Mouse (Mus musculus): ENCODE measurements around the gene Slc8a2. TPM values are rescaled to one million over a fixed set of nuclear protein-coding genes. Genes with fewer than 3 reads are reported as not detected.

The Slc8a2 gene
- polyA plus RNA-seq, 1 experiment from 2014 or later = 0.25 TPM

GRCm38 (mm10) chr7:16101726-16102475, 27.7 kb upstream of the Slc8a2 start:
- Histone ChIP-seq H3K4me2 (ENCODE audit: low read depth, low read length) (no peak overlapping the region), H3K4me1 (ENCODE audit: control insufficient read depth, insufficient read depth, low read length) (peaks cover 8% of the 10 kb centered on the region), H3K4me3 (replicated peaks; ENCODE audit: low read length) (no peak overlapping the region), H3K27me3 (ENCODE audit: control insufficient read depth, insufficient read depth, low read length) (no peaks in the 10 kb centered on the region), H3K36me3 (ENCODE audit: control insufficient read depth, insufficient read depth, low read length) (no peaks in the 10 kb centered on the region), H3K27ac (ENCODE audit: low read length) (no peak overlapping the region), H3K9ac (ENCODE audit: low read length) (peak overlapping the region; percentile 2; the same call in 1 of the 2 replicates), H3K9me3 (replicated peaks; ENCODE audit: control insufficient read depth, low read length) (no peaks in the 10 kb centered on the region)
- WGBS = 68% methylated on average over 15 of the region's 15 CpGs
- ATAC-seq (ENCODE audit: insufficient read depth, low FRiP score) = no peak

DNA sequence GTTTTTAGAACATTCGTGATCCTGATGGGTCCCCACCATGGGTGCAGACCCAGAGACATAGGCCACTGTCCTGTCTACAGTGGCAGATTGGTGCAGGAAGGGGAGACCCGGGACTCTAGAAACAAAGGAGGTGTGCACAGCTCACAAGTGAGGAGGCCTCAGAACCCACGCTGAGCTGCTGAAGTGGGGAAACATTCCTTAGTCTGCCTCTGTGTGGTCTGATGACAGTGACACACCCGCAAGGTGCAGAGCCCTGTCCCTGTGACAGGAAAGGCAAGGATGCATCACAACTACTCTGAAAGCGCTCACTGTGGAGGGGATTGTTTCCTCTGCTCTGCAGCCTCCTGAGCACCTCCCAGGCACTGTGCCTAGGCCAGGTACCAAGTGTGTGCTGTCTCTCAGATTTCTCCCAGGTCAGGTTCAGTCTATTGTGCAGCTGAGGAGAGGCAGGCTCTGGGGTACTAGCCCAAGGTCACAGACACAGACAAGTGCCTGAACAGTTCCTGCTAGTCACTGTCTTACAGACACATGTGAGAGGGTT, 26.9 kb upstream of the Slc8a2 start:
- H3K4me1 ChIP-seq (ENCODE audit: control insufficient read depth, insufficient read depth, low read length) = peaks cover 8% of the 10 kb centered on the region
- ATAC-seq (ENCODE audit: insufficient read depth, low FRiP score) = no peak
- WGBS = 80% methylated on average over 5 of the region's 5 CpGs
- H3K27me3 ChIP-seq (ENCODE audit: control insufficient read depth, insufficient read depth, low read length) = no peaks in the 10 kb centered on the region
- H3K27ac ChIP-seq (ENCODE audit: low read length) = no peak overlapping the region
- no peak overlapping the region for H3K4me2 ChIP-seq (ENCODE audit: low read depth, low read length)
- H3K4me3 ChIP-seq (replicated peaks; ENCODE audit: low read length) = no peak overlapping the region
- no peak overlapping the region for H3K9ac ChIP-seq (ENCODE audit: low read length)
- no peaks in the 10 kb centered on the region for H3K9me3 ChIP-seq (replicated peaks; ENCODE audit: control insufficient read depth, low read length)
- 0 out of 2 replicates have a peak, but pooled peaks cover 1% of the 10 kb centered on the region for H3K36me3 ChIP-seq (ENCODE audit: control insufficient read depth, insufficient read depth, low read length)

DNA sequence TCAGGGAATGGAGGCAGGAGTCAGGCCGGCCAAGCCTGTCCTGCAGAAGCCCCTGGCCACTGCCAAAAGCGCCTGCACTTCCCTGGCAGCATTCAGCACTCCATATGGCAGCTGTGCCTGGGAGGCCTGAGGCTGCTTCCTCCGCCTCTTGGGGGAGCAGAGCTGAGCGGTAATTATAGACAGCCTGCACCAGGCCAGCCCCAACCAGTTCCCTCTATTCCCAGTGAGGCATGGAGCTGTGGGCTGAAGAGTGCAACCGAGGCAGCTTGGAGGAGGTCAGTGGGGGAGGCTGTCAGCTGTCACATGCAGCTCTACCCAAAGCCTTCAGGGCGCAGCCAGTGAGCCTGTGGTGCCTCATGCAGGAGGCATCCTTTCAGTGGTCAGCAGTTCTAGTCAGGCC, 25.9 kb upstream of the Slc8a2 start:
- WGBS = 70% methylated on average over 6 of the region's 6 CpGs
- Histone ChIP-seq H3K4me1 (ENCODE audit: control insufficient read depth, insufficient read depth, low read length) (peaks cover 8% of the 10 kb centered on the region), H3K9me3 (replicated peaks; ENCODE audit: control insufficient read depth, low read length) (no peaks in the 10 kb centered on the region), H3K4me2 (ENCODE audit: low read depth, low read length) (no peak overlapping the region), H3K4me3 (replicated peaks; ENCODE audit: low read length) (no peak overlapping the region), H3K27me3 (ENCODE audit: control insufficient read depth, insufficient read depth, low read length) (no peaks in the 10 kb centered on the region), H3K9ac (ENCODE audit: low read length) (no peak overlapping the region), H3K27ac (ENCODE audit: low read length) (no peak overlapping the region), H3K36me3 (ENCODE audit: control insufficient read depth, insufficient read depth, low read length) (peaks cover 11% of the 10 kb centered on the region; the same call in 1 of the 2 replicates)
- ATAC-seq (ENCODE audit: insufficient read depth, low FRiP score) = no peak

- H3K4me1 ChIP-seq (ENCODE audit: control insufficient read depth, insufficient read depth, low read length) = peaks cover 1% of the 10 kb centered on the region; the same call in 1 of the 2 replicates
- 91% methylated on average over 7 of the region's 7 CpGs for WGBS
- peaks cover 13% of the 10 kb centered on the region; the same call in 1 of the 2 replicates for H3K36me3 ChIP-seq (ENCODE audit: control insufficient read depth, insufficient read depth, low read length)
- no peak for ATAC-seq (ENCODE audit: insufficient read depth, low FRiP score)
- no peak overlapping the region for H3K9ac ChIP-seq (ENCODE audit: low read length)
- H3K27me3 ChIP-seq (ENCODE audit: control insufficient read depth, insufficient read depth, low read length) = no peaks in the 10 kb centered on the region
- no peaks in the 10 kb centered on the region for H3K9me3 ChIP-seq (replicated peaks; ENCODE audit: control insufficient read depth, low read length)
- no peak overlapping the region for H3K4me2 ChIP-seq (ENCODE audit: low read depth, low read length)
- no peak overlapping the region for H3K4me3 ChIP-seq (replicated peaks; ENCODE audit: low read length)
- no peak overlapping the region for H3K27ac ChIP-seq (ENCODE audit: low read length)
These were observed 24.8 kb upstream of the Slc8a2 start for GRCm38 (mm10) chr7:16104611-16105388.

DNA sequence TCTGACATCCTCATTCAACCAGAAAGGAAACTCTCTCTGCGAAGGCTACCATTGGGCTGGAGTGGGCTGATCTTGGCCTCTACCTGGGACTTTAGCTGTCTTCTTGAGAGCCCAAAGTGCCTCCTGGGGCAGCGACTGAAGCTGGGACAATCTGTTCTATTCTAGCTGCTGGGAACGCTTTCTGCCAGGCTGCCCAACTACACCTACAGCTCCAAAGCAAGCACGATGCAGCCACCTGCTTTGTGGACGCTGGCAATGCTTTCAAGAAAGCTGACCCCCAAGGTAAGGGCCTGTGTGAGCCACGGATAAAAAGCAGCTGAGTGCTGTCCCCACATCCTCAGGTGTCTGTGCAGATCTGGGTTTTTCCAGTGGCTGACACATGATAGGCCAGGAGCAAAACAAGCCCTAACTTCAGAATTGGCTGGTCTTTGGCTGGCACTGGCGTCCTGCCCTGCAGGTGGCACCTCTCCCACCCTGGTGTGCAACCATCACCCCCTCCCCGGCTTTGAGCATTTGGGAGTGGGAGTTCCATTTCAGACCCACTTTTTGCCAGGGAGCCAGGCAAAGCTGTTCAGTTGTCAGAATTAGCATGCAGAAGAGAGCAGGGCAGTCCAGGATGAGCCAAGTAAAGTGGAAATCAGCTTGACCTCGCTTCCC, 20.6 kb upstream of the Slc8a2 start:
- no peaks in the 10 kb centered on the region for H3K4me1 ChIP-seq (ENCODE audit: control insufficient read depth, insufficient read depth, low read length)
- no peak overlapping the region for H3K4me2 ChIP-seq (ENCODE audit: low read depth, low read length)
- H3K27me3 ChIP-seq (ENCODE audit: control insufficient read depth, insufficient read depth, low read length) = no peaks in the 10 kb centered on the region
- no peak overlapping the region for H3K27ac ChIP-seq (ENCODE audit: low read length)
- H3K36me3 ChIP-seq (ENCODE audit: control insufficient read depth, insufficient read depth, low read length) = peaks cover 23% of the 10 kb centered on the region; the same call in 1 of the 2 replicates
- no peaks in the 10 kb centered on the region for H3K9me3 ChIP-seq (replicated peaks; ENCODE audit: control insufficient read depth, low read length)
- no peak overlapping the region for H3K4me3 ChIP-seq (replicated peaks; ENCODE audit: low read length)
- H3K9ac ChIP-seq (ENCODE audit: low read length) = no peak overlapping the region
- WGBS = 87% methylated on average over 9 of the region's 9 CpGs
- no peak for ATAC-seq (ENCODE audit: insufficient read depth, low FRiP score)

- ATAC-seq (ENCODE audit: insufficient read depth, low FRiP score) = no peak
- H3K27me3 ChIP-seq (ENCODE audit: control insufficient read depth, insufficient read depth, low read length) = no peaks in the 10 kb centered on the region
- H3K9ac ChIP-seq (ENCODE audit: low read length) = no peak overlapping the region
- no peak overlapping the region for H3K27ac ChIP-seq (ENCODE audit: low read length)
- H3K9me3 ChIP-seq (replicated peaks; ENCODE audit: control insufficient read depth, low read length) = no peaks in the 10 kb centered on the region
- no peak overlapping the region for H3K4me2 ChIP-seq (ENCODE audit: low read depth, low read length)
- WGBS = 89% methylated on average over 8 of the region's 8 CpGs
- H3K4me1 ChIP-seq (ENCODE audit: control insufficient read depth, insufficient read depth, low read length) = no peaks in the 10 kb centered on the region
- peaks cover 33% of the 10 kb centered on the region; the same call in 1 of the 2 replicates for H3K36me3 ChIP-seq (ENCODE audit: control insufficient read depth, insufficient read depth, low read length)
- no peak overlapping the region for H3K4me3 ChIP-seq (replicated peaks; ENCODE audit: low read length)
These were observed 19.5 kb upstream of the Slc8a2 start for GRCm38 (mm10) chr7:16110158-16110557.

DNA sequence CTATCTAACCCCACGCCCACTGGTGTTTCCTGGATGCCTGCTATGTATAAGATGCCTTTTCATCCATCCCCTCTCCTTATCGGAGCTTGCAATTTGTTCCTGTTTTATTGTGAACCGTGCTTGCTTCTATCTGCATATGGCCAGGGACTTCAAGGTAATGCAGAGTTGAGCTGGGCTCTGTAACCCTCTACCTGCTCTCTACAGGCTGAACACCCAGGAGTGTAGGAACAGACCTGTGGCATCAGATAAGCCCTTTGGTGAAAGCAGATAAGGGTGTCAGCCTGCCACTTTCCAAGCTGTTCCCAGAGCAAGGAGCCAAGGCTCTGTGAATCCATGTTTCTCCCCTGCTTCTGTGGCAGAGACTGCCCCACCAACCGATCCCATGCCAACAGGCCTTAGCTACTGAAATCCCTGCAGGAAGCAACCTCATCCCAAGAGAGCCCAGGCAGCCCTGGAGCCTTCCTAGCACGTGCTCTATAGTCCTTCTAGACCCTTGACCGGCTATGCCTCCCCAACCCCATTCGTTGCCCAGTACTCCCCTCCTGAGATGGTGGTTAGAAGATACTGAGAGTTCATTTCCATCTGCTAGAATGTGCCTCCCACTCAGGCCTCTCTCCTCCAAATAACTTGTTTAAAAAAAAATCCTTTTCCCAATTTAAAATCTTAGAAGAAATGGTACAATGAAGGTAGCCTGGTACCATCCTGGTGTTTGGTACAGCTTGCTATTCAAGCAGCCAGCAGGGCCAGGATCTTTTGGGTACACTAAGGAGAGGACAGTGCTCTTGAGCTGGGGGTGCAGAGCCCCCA, 18.1 kb upstream of the Slc8a2 start:
- no peak overlapping the region for H3K27ac ChIP-seq (ENCODE audit: low read length)
- no peak overlapping the region for H3K4me2 ChIP-seq (ENCODE audit: low read depth, low read length)
- H3K9ac ChIP-seq (ENCODE audit: low read length) = no peak overlapping the region
- no peak for ATAC-seq (ENCODE audit: insufficient read depth, low FRiP score)
- no peaks in the 10 kb centered on the region for H3K27me3 ChIP-seq (ENCODE audit: control insufficient read depth, insufficient read depth, low read length)
- peaks cover 38% of the 10 kb centered on the region; the same call in 1 of the 2 replicates for H3K36me3 ChIP-seq (ENCODE audit: control insufficient read depth, insufficient read depth, low read length)
- no peaks in the 10 kb centered on the region for H3K4me1 ChIP-seq (ENCODE audit: control insufficient read depth, insufficient read depth, low read length)
- H3K4me3 ChIP-seq (replicated peaks; ENCODE audit: low read length) = no peak overlapping the region
- H3K9me3 ChIP-seq (replicated peaks; ENCODE audit: control insufficient read depth, low read length) = no peaks in the 10 kb centered on the region
- WGBS = 89% methylated on average over 7 of the region's 7 CpGs

GRCm38 (mm10) chr7:16116418-16116817, 13.2 kb upstream of the Slc8a2 start:
- Histone ChIP-seq H3K9ac (ENCODE audit: low read length) (no peak overlapping the region), H3K4me2 (ENCODE audit: low read depth, low read length) (no peak overlapping the region), H3K9me3 (replicated peaks; ENCODE audit: control insufficient read depth, low read length) (no peaks in the 10 kb centered on the region), H3K27me3 (ENCODE audit: control insufficient read depth, insufficient read depth, low read length) (no peaks in the 10 kb centered on the region), H3K36me3 (ENCODE audit: control insufficient read depth, insufficient read depth, low read length) (peaks cover 24% of the 10 kb centered on the region; the same call in 1 of the 2 replicates), H3K27ac (ENCODE audit: low read length) (no peak overlapping the region), H3K4me1 (ENCODE audit: control insufficient read depth, insufficient read depth, low read length) (no peaks in the 10 kb centered on the region; the same call in 1 of the 2 replicates), H3K4me3 (replicated peaks; ENCODE audit: low read length) (no peak overlapping the region)
- no peak for ATAC-seq (ENCODE audit: insufficient read depth, low FRiP score)
- 89% methylated on average over 7 of the region's 7 CpGs for WGBS

All from stomach, embryonic 16.5 days (tissue).